Mouse (Mus musculus) layer of hippocampus, adult 8-10 months (tissue): ENCODE results near the gene Mmd2. TPM values are rescaled to one million over a fixed set of nuclear protein-coding genes. Genes with fewer than 3 reads are reported as not detected.

Experiments used
- DNase-seq, 2 experiments: peaks; one replicate each; pipeline ENCODE4 v3.0.0; 2022; ENCODE audit warnings: low spot score in 2 of 2
- total RNA-seq, 4 experiments: library from RNA; stranded (reverse); gene quantifications; 2 replicates each; pipeline ENCODE4 v1.2.4; 2022

Mmd2 gene
- total RNA-seq, result 100 to 1,000 TPM; 134 to 158 (median 153) TPM

GRCm38 (mm10) chr5:142608259-142608988, at the start of gene Mmd2:
Mmd2 (minus strand) TSS chr5:142608800.
- DNase-seq, result peak; percentile 65 to 75

DNA sequence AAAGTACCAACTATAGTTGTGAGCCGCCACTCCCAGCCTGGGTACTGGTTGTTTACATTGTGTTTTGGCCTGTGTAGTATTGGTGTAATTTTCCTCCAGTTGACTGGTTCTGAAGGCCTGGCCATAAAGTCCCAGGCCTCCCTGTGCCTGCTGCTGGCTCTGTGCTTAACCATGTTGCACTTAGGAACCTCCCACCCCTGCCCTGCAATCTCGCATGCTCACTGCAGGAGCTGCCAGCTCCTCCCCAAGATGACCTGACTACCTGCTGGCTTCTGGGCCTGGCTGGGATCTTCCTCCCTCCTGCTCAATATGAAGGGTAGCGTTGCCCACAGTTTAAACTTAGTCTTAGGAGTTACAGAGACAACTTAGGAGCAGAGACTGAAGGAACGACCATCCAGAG, 43.7 kb upstream of the Mmd2 start:
- DNase-seq, result no peak

DNA sequence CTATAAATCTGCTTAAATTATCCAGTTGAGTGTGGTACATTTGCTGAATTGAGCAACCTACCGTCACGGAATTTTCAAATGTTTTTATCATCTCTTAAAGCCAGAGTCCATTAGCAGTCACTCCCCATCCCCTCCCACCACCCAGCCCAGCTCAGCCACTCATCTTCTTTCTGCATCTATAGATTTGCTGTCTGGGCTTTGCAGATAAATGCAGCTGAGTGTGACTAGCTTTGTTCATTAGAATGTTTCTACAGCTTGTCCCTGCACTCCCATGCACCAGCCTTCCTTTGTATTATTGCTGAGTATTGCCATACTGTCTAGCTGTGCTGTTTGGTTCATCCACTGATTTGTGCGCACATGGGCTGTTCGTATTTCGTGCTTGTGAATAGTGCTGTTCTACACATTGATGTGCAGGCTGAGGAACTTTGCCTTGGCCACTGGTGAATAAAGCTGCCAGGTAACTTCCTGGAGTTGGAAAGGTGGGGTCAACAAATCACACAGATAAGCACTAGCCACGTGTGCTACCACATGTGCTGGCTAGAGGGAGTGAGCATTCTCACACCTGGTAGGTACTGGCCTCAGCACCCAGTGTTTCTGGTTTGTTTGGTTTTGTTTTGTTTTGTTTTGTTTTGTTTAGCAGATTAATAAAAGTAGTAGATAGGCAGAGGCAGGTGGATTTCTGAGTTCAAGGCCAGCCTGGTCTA, 42.3 kb upstream of the Mmd2 start:
- no peak for DNase-seq

DNA sequence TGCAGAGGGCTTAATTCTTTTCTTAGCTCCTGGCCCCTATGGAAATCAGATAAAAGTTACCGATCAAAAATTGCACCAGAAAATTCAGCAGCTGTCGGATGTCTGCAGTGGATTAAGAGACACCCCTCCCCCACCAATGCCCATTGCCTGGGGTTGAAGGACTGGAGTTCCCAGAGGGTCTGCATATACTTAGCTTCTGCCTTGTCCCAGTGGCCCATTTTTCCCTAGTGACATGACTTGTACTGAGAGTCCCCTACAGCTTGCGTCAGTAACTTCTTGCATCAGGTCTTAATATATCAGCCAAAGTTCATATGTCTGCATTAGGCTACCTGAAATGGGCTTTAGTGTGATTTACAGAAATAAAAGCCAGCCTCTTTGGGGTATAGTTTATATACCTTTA, 41.8 kb upstream of the Mmd2 start:
- no peak for DNase-seq

DNA sequence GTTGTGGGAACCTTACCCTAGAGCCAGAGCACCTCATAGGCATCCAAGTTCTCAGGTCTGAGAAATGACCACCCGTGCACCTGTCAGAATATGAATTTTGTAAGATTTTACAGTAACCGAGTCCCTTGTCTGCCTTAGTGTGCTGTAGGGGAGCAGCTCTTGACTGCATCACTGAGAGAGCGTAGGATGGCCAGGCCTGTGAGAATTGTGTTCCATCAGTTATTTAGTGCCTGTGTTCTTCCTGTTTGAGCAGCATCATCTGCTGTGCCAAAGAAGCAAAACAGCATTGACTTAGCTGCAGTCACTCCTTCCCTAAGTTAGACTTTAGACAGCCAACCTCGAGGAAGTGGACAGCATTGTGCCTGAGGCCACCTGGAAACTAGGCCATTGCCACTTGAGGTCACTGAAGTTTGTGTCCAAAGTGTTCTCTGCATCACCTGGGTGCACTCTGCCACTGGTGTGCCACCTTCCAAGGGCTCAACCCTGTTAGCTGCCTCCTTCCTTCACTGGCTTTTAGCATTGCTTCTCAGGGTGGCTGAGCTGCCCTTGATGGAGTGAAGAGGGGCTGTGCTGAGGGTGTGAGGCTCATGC, 41.0 kb upstream of the Mmd2 start:
- no peak for DNase-seq

- DNase-seq, result no peak
Measured at GRCm38 (mm10) chr5:142648162-142648561, 39.6 kb upstream of the Mmd2 start.

GRCm38 (mm10) chr5:142641331-142642051, 32.9 kb upstream of the Mmd2 start:
- no peak for DNase-seq

- no peak for DNase-seq
Measured at GRCm38 (mm10) chr5:142640088-142640487, 31.5 kb upstream of the Mmd2 start.

DNA sequence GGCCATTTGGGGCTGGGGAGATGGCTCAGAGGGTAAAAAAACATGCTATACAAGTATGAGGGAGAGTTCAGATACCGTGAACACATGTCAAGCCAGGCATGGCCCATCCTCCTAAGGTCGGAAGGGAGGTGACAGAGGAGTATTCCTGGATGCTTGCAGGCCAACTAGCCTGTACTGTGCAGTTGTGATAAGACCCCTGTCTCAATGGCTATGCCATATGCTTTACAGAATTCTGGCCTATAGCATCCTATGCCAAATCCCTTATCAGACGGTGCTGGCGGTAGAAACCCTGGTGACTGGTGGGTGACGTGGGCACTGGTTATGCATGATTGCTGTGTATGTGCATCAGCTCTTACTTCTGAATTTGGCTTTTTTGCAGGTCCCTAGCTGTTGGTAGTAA, 29.2 kb upstream of the Mmd2 start:
- no peak for DNase-seq

DNA sequence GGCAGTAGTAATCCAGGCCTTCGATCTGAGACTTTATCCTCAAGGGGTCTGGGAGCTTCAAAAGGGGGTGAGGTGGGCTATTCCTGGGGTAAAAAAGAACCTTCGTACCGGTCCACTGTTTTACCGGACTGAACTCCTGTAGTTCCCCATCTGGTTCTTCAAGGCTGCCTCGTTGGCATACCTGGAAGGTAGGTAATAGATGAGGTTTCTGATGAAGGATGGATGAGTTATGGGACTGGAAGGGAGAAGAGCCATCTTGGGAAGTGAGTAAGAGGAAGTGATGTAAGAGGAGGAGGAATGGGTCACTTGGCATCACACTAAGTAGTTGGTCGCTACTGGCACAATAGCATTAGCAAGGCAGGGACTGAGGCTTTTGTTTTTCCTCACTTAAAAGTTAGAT, 21.6 kb upstream of the Mmd2 start:
- DNase-seq, result no peak

DNA sequence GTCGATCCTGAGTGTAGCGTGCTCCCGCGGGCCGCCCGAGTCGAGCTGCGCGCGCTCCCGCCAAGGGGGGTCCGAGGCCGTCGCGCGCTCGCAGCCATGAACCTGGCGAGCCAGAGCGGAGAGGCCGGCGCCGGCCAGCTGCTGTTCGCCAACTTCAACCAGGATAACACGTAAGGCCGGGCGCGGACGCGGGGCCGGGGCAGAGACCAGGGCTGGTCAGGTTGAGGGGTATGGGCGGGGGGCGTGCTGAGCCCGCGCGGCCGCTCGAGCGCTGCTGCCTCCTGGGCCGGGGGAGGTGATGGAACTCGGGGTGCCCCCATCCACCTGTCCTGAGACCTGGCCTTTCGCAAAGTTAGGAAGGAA, 21.0 kb upstream of the Mmd2 start:
- no peak for DNase-seq

DNA sequence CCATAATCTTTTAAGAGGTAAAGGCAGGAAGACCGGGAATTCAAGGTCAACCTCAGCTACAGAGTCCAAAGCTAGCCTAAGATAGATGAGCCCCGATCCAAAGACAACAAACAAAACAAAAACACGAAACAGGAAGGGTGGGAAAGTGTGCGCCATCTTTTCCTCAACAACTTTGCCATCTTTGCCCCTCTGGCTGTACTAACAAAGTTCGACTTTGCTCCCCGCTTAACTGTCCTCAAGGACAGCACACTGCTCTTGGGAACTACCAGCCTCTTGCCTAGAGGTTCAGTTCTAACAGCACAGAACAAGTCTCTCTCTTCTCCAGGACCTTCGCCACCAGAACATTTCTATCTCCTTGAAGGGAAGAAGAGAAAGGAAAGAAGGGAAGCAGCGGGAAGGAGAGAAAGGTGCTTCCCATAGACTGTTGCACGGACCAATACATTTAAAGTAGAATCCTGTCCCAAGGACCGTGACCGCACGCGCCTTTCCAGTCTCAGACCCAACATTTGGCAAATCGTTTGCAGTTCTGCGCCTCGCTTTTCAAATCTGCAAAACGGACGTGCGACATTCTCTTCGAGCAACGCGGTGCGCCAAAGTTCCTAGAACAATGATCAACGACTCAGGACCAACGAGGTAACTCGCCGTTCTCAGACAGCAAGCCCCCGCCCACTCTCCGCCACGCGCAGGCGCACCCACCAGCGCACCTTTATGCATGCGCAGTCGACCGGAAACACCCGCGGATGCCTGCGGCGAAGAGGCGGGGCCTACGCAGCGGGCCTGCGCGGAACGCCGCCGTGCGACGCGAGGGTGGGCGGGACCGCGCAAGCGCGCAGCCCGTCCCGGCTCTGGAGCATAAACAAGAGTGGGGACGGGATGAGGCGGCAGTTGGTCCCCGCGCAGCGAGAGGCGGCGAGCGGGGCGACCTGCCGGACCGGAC, 20.4 kb upstream of the Mmd2 start:
- peak; percentile 94 to 95 for DNase-seq

- DNase-seq, result no peak
Measured at GRCm38 (mm10) chr5:142627398-142627797, 18.8 kb upstream of the Mmd2 start, which contains the start of gene Wipi2. Wipi2 (plus strand) TSS chr5:142627698.

DNA sequence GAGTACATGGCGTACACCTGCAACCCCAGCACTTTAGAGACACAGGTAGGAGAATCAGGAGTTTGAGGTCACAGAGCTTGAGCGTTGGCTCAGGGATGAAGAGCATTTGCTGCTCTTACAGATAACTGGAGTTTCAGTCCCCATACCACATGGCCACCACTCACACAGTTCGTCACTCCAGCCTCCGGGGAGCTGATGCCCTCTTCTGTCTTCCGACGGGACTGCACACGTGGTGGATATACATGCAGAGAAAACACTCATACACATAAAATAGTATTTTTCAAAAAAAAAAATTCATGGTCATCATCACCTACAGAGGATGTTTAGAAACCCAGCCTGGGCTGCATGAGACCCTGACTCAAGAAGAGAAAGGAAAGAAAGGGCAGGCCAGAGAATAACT, 14.5 kb upstream of the Mmd2 start:
- no peak for DNase-seq

GRCm38 (mm10) chr5:142622134-142622533, 13.5 kb upstream of the Mmd2 start:
- DNase-seq, result no peak

DNA sequence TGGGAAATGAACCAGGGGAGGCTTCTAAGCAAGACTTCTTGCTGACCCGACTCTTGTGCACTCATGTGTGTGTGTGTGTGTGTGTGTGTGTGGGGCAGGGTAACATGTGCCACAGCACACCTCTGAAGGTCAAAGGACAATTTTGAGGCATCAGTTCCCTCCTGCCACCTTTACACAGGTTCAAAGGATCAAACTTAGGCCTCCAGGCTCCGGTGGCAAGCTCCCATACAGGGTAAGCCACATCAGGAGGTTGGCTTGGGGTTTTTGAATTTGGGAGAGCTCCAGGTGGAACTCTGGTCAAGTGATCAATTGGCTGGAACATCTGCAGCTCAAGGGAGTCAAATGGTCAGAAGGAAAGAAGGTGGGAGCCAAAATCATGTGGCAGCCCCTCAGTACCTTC, 12.8 kb upstream of the Mmd2 start:
- DNase-seq, result no peak

GRCm38 (mm10) chr5:142619866-142620265, 11.3 kb upstream of the Mmd2 start:
- peak in 1 of 2 experiments; percentile 68 for DNase-seq

DNA sequence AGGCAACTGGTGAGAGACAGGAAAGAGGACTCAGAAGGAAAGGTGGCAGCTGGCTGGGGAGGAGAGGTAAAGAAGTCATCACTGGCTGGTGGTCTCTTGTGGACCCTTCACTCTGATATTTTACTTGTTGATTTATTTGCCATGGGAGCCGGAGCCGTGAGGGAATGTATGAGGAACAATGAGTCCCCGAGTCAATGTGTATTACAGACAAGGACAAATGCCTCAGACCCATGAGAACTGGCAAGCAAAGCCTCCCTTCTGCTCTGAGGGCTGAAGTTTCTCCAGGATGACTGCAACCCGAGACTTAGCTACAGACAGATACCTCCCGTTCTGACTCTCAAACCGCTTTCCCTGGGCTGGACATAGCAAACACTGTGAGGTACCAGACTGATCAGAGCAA, 7.7 kb upstream of the Mmd2 start:
- no peak for DNase-seq

DNA sequence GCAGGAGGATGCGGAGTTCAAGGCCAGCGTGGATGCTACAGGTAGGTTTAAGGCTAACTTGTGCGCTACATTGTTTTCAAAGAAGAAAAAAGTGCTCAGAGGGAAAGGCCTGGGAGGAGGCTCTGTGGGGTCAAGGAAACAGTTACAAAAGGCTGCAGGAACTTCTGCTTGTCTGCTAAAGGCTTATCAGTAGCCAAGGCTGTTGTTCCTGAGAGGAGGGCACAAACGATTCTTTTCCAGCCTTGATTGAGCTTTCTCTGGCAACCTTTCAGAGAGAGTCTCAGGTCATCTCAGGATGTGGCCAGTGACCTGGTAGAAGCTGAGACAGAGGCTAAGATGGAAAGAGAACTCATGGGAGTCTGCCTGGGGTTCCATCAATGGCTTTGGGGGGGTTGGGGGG, 7.0 kb upstream of the Mmd2 start:
- no peak for DNase-seq

- no peak for DNase-seq
Measured at GRCm38 (mm10) chr5:142614513-142614912, 5.9 kb upstream of the Mmd2 start.

DNA sequence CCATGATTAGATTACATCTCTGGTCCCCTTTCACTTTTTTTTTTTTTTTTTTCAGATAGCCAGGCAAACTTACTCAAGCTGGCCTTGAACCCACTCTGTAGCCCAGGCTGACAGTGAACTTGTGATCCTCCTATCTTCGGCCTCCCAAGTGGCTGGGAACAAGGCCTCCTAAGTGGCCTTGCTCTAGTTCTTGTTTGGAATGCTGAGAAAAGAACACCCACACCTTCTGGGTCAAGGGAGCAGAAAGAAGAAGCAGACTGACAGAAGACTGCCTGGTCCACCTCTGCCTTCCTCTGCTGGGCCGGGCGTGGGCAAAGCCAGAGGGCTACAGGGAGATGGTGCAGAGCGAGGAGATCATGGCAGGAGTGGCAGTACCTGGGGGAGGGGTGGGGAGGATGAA, 1.8 kb upstream of the Mmd2 start:
- DNase-seq, result no peak
